Mouse (Mus musculus) embryonic facial prominence, embryonic 13.5 days (tissue): ENCODE measurements around the gene Akr1c14. TPM values are rescaled to one million over a fixed set of nuclear protein-coding genes. Genes with fewer than 3 reads are reported as not detected.
"Not testable (repeated sequence)": the region's sequence is repeated elsewhere in the genome, so short reads cannot be mapped to it uniquely, and the experiment has no call there.

Source experiments
- ATAC-seq: fragments of 200-750 bp; cut with Nextera tagmentation; 2 replicates; pipeline ENCODE4 v1.8.0; 2017; ENCODE audit warnings: low read depth; ENCODE audit not compliant: insufficient number of reproducible peaks, insufficient read depth, low FRiP score, low TSS enrichment
- H3K27ac ChIP-seq: fragments of 300-500 bp; sonication (generic); 2 replicates; pipeline ENCODE4 v1.5.1; 2015; ENCODE audit warnings: moderate library complexity, mild to moderate bottlenecking, inconsistent platforms
- H3K27me3 ChIP-seq: fragments of 300-500 bp; sonication (generic); 2 replicates; pipeline ENCODE4 v1.6.1; 2015; ENCODE audit warnings: mild to moderate bottlenecking, inconsistent platforms
- H3K36me3 ChIP-seq: fragments of 300-500 bp; sonication (generic); 2 replicates; pipeline ENCODE4 v1.6.1; 2015; ENCODE audit warnings: mild to moderate bottlenecking, inconsistent platforms
- H3K4me1 ChIP-seq: fragments of 300-500 bp; sonication (generic); 2 replicates; pipeline ENCODE4 v1.6.1; 2015; ENCODE audit warnings: inconsistent platforms
- H3K4me2 ChIP-seq: fragments of 300-500 bp; sonication (generic); 2 replicates; pipeline ENCODE4 v1.6.1; 2015; ENCODE audit warnings: moderate library complexity, mild to moderate bottlenecking, inconsistent platforms
- H3K4me3 ChIP-seq: fragments of 300-500 bp; sonication (generic); 2 replicates; pipeline ENCODE4 v1.5.1; 2015; ENCODE audit warnings: mild to moderate bottlenecking, inconsistent platforms
- H3K9ac ChIP-seq: fragments of 300-500 bp; sonication (generic); 2 replicates; pipeline ENCODE4 v1.6.1; 2015; ENCODE audit warnings: mild to moderate bottlenecking, inconsistent platforms
- H3K9me3 ChIP-seq: fragments of 300-500 bp; sonication (generic); 2 replicates; pipeline ENCODE4 v1.6.1; 2016; ENCODE audit warnings: inconsistent platforms
- WGBS: fragments of 180-500 bp; shearing (Covaris S2); methylation state at CpG from one replicate; pipeline ENCODE4 v1.1.7; 2015; ENCODE audit warnings: mixed read lengths; 5-methylcytosine and 5-hydroxymethylcytosine counted together
- polyA plus RNA-seq: library from polyadenylated mRNA; unstranded; fragments of >200 nt; fragmentation: Nextera tagmentation; extraction: Ambion mirVana; gene quantifications from 2 replicates; pipeline ENCODE4 v1.2.1, GENCODE M21; 2015

Gene Akr1c14
- polyA plus RNA-seq, 1 experiment from 2014 or later: 1.3 TPM

GRCm38 (mm10) chr13:4125846-4126245 is 77.0 kb downstream of the Akr1c14 start:
- not testable (repeated sequence) for H3K4me1 ChIP-seq, H3K9me3 ChIP-seq, H3K27ac ChIP-seq, H3K4me2 ChIP-seq, H3K27me3 ChIP-seq, H3K9ac ChIP-seq, H3K36me3 ChIP-seq, ATAC-seq, H3K4me3 ChIP-seq
- 81% methylated on average over 1 of the region's 1 CpGs for WGBS

- Histone ChIP-seq H3K4me3 (no peak overlapping the region), H3K36me3 (no peaks in the 10 kb centered on the region), H3K9ac (no peak overlapping the region), H3K4me2 (no peak overlapping the region), H3K9me3 (no peaks in the 10 kb centered on the region), H3K27ac (no peak overlapping the region), H3K27me3 (no peaks in the 10 kb centered on the region), H3K4me1 (no peaks in the 10 kb centered on the region)
- no peak for ATAC-seq
- WGBS: 30% methylated on average over 5 of the region's 5 CpGs
These were observed 80.3 kb downstream of the Akr1c14 start for GRCm38 (mm10) chr13:4129100-4129499.

GRCm38 (mm10) chr13:4131317-4131716 is 82.5 kb downstream of the Akr1c14 start:
- H3K4me3 ChIP-seq: no peak overlapping the region
- no peak overlapping the region for H3K4me2 ChIP-seq
- ATAC-seq: no peak
- no peak overlapping the region for H3K27ac ChIP-seq
- 83% methylated on average over 1 of the region's 1 CpGs for WGBS
- H3K36me3 ChIP-seq: no peaks in the 10 kb centered on the region
- H3K27me3 ChIP-seq: no peaks in the 10 kb centered on the region
- no peak overlapping the region for H3K9ac ChIP-seq
- H3K9me3 ChIP-seq: no peaks in the 10 kb centered on the region
- no peaks in the 10 kb centered on the region for H3K4me1 ChIP-seq

- ATAC-seq: no peak
- H3K27ac ChIP-seq: no peak overlapping the region
- H3K27me3 ChIP-seq: no peaks in the 10 kb centered on the region
- H3K36me3 ChIP-seq: no peaks in the 10 kb centered on the region
- WGBS: 60% methylated on average over 3 of the region's 3 CpGs
- H3K9ac ChIP-seq: no peak overlapping the region
- H3K4me2 ChIP-seq: no peak overlapping the region
- H3K9me3 ChIP-seq: no peaks in the 10 kb centered on the region
- no peak overlapping the region for H3K4me3 ChIP-seq
- H3K4me1 ChIP-seq: no peaks in the 10 kb centered on the region
These were observed 82.9 kb downstream of the Akr1c14 start for GRCm38 (mm10) chr13:4131721-4132120.

GRCm38 (mm10) chr13:4133070-4133469 is 84.3 kb downstream of the Akr1c14 start:
- H3K4me1 ChIP-seq: no peaks in the 10 kb centered on the region
- H3K27ac ChIP-seq: no peak overlapping the region
- no peaks in the 10 kb centered on the region for H3K9me3 ChIP-seq
- H3K4me3 ChIP-seq: no peak overlapping the region
- H3K27me3 ChIP-seq: no peaks in the 10 kb centered on the region
- no peaks in the 10 kb centered on the region for H3K36me3 ChIP-seq
- no peak for ATAC-seq
- 37% methylated on average over 2 of the region's 2 CpGs for WGBS
- no peak overlapping the region for H3K4me2 ChIP-seq
- no peak overlapping the region for H3K9ac ChIP-seq

Other genes with a start within 250 kb of the Akr1c14 start
- 2.6 and 3.3 TPM in 2 replicates for gene Calml3, start 244.7 kb upstream of the Akr1c14 start, polyA plus RNA-seq
- 4.1 and 4.7 TPM in 2 replicates for gene Calm4, start 211.3 kb upstream of the Akr1c14 start, polyA plus RNA-seq
- not detected in 2 replicates for gene Calm5, start 194.8 kb upstream of the Akr1c14 start, polyA plus RNA-seq
- 137 and 173 TPM in 2 replicates for gene Net1, start 130.8 kb upstream of the Akr1c14 start, polyA plus RNA-seq
- gene Tubal3, start 130.7 kb upstream of the Akr1c14 start, polyA plus RNA-seq: 0.14 TPM in 1 of 2 replicates, not detected in the other
- not detected in 2 replicates for gene Ucn3, start 103.7 kb upstream of the Akr1c14 start, polyA plus RNA-seq
- gene Akr1c18, start 101.6 kb downstream of the Akr1c14 start, polyA plus RNA-seq: 0.48 and 0.52 TPM in 2 replicates
- 1.7 and 2.4 TPM in 2 replicates for gene Akr1c13, start 142.1 kb downstream of the Akr1c14 start, polyA plus RNA-seq
- gene Akr1c19, start 179.7 kb downstream of the Akr1c14 start, polyA plus RNA-seq: 0.48 TPM in 1 of 2 replicates, not detected in the other
- 0.63 TPM in 1 of 2 replicates, not detected in the other for gene Akr1c12, start 230.4 kb downstream of the Akr1c14 start, polyA plus RNA-seq